Mouse (Mus musculus) lung, embryonic 16.5 days (tissue): ENCODE measurements around the gene Slc7a6. TPM values are rescaled to one million over a fixed set of nuclear protein-coding genes. Genes with fewer than 3 reads are reported as not detected.
A peak's percentile ranks its signal among the peaks of the same experiment; 100 is the strongest.
"Not testable (repeated sequence)": the region's sequence is repeated elsewhere in the genome, so short reads cannot be mapped to it uniquely, and the experiment has no call there.

Experiments
- ATAC-seq: fragments of 200-750 bp; cut with Nextera tagmentation; 2 replicates; pipeline ENCODE4 v1.8.0; 2017; ENCODE audit warnings: low read depth, mild to moderate bottlenecking, moderate library complexity
- H3K27ac ChIP-seq: fragments of 300-500 bp; sonication (generic); 2 replicates; pipeline ENCODE4 v1.5.1; 2014; ENCODE audit warnings: mild to moderate bottlenecking, control low read depth, low read length
- H3K27me3 ChIP-seq: fragments of 300-500 bp; sonication (generic); 2 replicates; pipeline ENCODE4 v1.6.1; 2014; ENCODE audit warnings: low read depth, low read length, mixed read lengths; ENCODE audit not compliant: control insufficient read depth, insufficient read depth
- H3K36me3 ChIP-seq: fragments of 300-500 bp; sonication (generic); 2 replicates; pipeline ENCODE4 v1.6.1; 2014; ENCODE audit warnings: low read length; ENCODE audit not compliant: control insufficient read depth, insufficient read depth
- H3K4me1 ChIP-seq: fragments of 300-500 bp; sonication (generic); replicated peaks from 2 replicates; pipeline ENCODE4 v1.6.1; 2014; ENCODE audit warnings: low read length, mixed read lengths; ENCODE audit not compliant: control insufficient read depth, insufficient read depth
- H3K4me2 ChIP-seq: fragments of 300-500 bp; sonication (generic); 2 replicates; pipeline ENCODE4 v1.6.1; 2014; ENCODE audit warnings: low read depth, low read length, control low read depth
- H3K4me3 ChIP-seq: fragments of 300-500 bp; sonication (generic); 2 replicates; pipeline ENCODE4 v1.5.1; 2014; ENCODE audit warnings: mild to moderate bottlenecking, low read length, control low read depth
- H3K9ac ChIP-seq: fragments of 300-500 bp; sonication (generic); 2 replicates; pipeline ENCODE4 v1.6.1; 2014; ENCODE audit warnings: low read length, control low read depth
- H3K9me3 ChIP-seq: fragments of 300-500 bp; sonication (generic); 2 replicates; pipeline ENCODE4 v1.6.1; 2016; ENCODE audit warnings: low read length; ENCODE audit not compliant: control insufficient read depth
- WGBS: fragments of 180-500 bp; shearing (Covaris S2); extraction: QIAGEN DNeasy Blood & Tissue Kit; methylation state at CpG from one replicate; pipeline ENCODE4 v1.1.7; 2014; 5-methylcytosine and 5-hydroxymethylcytosine counted together
- polyA plus RNA-seq: library from polyadenylated mRNA; unstranded; fragments of >200 nt; fragmentation: Nextera tagmentation; extraction: Ambion mirVana; gene quantifications from 2 replicates; pipeline ENCODE4 v1.2.1, GENCODE M21; 2015

The Slc7a6 gene
- polyA plus RNA-seq, 1 experiment from 2014 or later, result 41.3 TPM

DNA sequence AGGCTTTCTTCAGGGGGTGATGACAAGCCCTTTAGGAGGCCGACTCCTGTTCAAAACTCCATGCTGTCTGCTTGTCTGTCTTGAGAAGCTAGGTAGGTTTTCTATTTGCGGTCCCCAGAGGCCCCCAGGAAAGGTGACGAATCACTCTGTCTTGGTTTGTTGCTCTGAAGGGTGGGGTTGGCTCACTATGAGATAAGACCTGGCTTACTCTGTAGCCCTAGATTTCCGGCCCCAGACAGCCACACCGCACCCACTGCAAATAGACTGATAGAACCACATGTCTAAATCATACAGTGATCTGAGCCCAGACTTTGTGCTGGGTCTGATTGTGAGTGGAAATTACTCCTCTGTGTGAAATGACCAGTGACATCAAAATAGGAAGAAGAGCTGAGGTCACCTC is 23.0 kb downstream of the Slc7a6 start:
- no peak overlapping the region for H3K27ac ChIP-seq
- no peak for ATAC-seq
- 72% methylated on average over 5 of the region's 5 CpGs for WGBS
- no peak overlapping the region for H3K9ac ChIP-seq
- H3K36me3 ChIP-seq, result peaks cover 13% of the 10 kb centered on the region; the same call in 1 of the 2 replicates
- no peak overlapping the region for H3K4me2 ChIP-seq
- no peaks in the 10 kb centered on the region for H3K27me3 ChIP-seq
- no peaks in the 10 kb centered on the region for H3K4me1 ChIP-seq
- no peak overlapping the region for H3K4me3 ChIP-seq
- H3K9me3 ChIP-seq, result no peaks in the 10 kb centered on the region

DNA sequence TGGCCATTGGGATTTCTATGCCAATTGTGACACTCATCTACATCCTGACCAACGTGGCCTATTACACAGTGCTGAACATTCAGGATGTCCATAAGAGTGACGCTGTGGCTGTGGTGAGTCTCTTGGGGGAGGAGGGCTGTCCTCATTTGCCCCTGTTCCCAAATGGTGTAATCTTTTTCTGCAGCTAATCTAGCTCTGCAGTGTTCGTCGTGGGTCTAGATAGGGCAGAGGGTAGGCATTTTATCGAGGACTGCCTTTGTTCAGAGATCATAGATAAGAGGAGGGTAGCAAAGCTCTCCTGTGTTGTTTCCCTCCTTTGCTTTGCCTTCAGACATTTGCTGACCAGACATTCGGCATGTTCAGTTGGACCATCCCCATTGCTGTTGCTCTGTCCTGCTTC is 24.5 kb downstream of the Slc7a6 start:
- H3K4me2 ChIP-seq, result no peak overlapping the region
- peaks cover 16% of the 10 kb centered on the region; the same call in 1 of the 2 replicates for H3K36me3 ChIP-seq
- H3K9ac ChIP-seq, result no peak overlapping the region
- no peaks in the 10 kb centered on the region for H3K9me3 ChIP-seq
- no peak overlapping the region for H3K27ac ChIP-seq
- no peak for ATAC-seq
- no peaks in the 10 kb centered on the region for H3K27me3 ChIP-seq
- no peaks in the 10 kb centered on the region for H3K4me1 ChIP-seq
- H3K4me3 ChIP-seq, result no peak overlapping the region
- WGBS, result 82% methylated on average over 6 of the region's 6 CpGs

DNA sequence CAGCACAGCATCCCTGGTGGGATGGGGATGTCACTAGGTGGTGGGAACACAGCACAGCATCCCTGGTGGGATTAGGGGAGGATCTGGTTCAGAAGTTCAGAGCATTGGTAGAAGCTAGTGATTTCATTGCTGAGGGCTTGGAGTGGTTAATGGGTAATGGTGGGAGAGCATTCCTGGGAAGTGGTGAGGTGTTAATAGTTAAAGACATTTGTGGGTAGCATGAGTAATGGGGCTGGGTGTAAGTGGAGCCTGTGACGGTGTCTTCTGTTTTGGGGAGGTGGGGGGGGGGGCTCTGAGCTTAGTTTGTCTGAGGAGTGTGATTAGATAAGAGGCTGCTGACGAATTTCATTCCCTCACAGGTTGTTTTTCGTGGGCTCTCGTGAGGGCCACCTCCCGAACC is 25.4 kb downstream of the Slc7a6 start:
- no peak overlapping the region for H3K9ac ChIP-seq
- WGBS, result 83% methylated on average over 5 of the region's 5 CpGs
- H3K27me3 ChIP-seq, result no peaks in the 10 kb centered on the region
- H3K36me3 ChIP-seq, result peaks cover 18% of the 10 kb centered on the region; the same call in 1 of the 2 replicates
- no peak for ATAC-seq
- H3K4me1 ChIP-seq, result no peaks in the 10 kb centered on the region
- H3K9me3 ChIP-seq, result no peaks in the 10 kb centered on the region
- H3K27ac ChIP-seq, result no peak overlapping the region
- H3K4me3 ChIP-seq, result no peak overlapping the region
- H3K4me2 ChIP-seq, result no peak overlapping the region

DNA sequence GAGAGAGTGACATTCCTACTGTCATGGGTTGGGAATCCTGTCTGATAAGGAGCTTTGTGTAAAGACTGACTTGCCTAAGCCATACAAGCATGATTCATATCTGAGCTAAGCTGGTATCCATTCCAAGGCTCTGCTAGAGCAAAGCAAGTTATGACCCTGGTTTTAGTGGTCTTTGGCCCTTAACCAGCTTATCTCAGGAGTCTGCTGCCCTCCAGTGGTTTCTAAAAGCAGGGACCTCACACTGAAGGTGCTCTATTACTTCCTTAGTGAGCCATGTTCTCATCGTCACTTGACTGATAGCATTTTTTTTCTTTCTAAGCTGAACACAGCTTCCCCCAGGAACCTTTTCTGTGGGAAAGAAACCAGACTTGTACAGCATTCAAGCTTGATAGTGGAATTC is 30.1 kb downstream of the Slc7a6 start:
- WGBS, result 14% methylated on average over 1 of the region's 1 CpGs
- no peak overlapping the region for H3K9ac ChIP-seq
- H3K4me2 ChIP-seq, result no peak overlapping the region
- no peaks in the 10 kb centered on the region for H3K27me3 ChIP-seq
- H3K27ac ChIP-seq, result no peak overlapping the region
- no peaks in the 10 kb centered on the region for H3K4me1 ChIP-seq
- ATAC-seq, result peak; percentile 64; the same call in 1 of the 2 replicates
- no peaks in the 10 kb centered on the region for H3K9me3 ChIP-seq
- H3K4me3 ChIP-seq, result no peak overlapping the region
- peaks cover 32% of the 10 kb centered on the region for H3K36me3 ChIP-seq

DNA sequence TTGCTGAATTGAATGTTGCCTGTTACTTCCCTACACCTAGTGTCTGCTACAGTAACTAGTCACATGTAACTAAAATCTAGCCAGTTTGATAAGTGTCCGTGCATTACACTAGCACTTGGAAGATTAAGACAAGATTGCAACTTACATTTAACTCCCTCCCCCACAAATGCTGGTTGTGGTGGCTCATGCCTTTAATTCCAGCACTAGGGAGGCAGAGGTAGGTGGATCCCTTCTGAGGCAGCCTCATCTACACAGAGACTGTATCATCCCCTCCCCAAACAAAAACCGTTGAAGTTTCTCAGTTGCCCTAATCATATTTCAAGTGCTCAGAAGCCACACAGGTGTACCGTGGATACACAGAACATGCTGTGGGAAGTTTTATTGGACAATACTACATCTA is 30.9 kb downstream of the Slc7a6 start:
- H3K36me3 ChIP-seq, result peaks cover 38% of the 10 kb centered on the region
- not testable (repeated sequence) for H3K27ac ChIP-seq, H3K4me3 ChIP-seq, H3K9me3 ChIP-seq, H3K9ac ChIP-seq, ATAC-seq, H3K4me2 ChIP-seq, H3K4me1 ChIP-seq, H3K27me3 ChIP-seq
- WGBS, result 73% methylated on average over 3 of the region's 3 CpGs

DNA sequence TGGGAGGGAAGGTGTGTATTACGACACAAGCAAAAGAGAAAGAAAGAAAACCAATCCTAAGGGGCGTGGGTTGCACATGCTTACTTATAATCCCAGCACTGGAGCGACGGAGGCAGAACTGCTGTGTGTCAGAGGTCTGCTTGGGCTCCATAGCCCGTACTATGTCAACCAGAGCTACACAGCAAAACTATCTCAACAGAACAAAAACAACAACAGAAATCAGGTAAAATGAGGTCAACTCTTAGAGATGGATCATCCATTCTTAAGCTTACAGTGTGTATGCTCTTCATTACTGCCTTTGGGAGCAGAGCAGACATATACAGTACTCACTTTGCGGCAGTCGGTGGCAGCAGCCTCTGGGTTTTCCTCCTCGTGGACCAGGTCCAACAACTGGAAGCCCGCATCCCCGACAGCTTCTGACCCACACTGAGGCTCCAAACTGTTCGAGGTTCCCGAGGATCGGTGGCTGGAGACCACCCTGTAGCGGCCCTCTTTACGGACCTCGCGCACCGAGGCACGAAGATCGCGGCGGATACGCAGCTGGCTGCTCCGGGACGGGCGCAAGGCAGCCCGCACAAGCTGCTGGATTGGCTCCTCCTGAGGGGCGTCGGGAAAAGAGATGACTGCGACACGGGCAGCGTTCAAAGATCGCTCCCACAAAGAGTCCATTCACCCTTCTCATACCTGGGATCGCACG is 41.5 kb downstream of the Slc7a6 start:
- peaks cover 9% of the 10 kb centered on the region; the same call in 1 of the 2 replicates for H3K36me3 ChIP-seq
- ATAC-seq, result peak; percentile 50

DNA sequence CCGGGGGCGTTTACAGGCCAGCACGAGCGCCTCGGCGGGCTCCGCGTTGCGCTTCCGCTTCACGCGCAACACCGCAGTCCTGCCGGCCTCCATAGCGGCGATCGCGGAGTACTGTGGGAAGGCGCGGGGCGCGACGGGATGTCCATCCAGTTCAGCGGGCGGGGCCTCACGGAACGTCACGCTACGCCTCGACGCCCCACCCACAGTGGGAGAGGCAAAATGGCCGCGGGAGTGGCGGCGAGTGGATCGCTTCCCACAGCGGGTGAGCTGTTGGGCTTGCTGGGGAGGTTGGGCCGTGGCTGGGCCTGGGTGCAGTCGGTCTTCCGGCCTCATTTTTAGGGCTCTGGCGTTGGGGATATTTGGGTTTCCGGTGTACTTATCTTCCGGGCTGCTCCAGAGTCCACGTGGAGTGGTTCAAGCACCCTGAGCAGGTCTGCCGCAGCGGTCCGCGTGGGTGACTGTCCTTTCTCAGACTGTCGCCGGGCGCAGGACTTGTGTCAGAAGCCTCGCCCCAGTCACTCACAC is 42.2 kb downstream of the Slc7a6 start, which contains the start of the genes Slc7a6os and Prmt7:
Slc7a6os (minus strand) TSS at position 115 of the 525 bp plus-strand sequence.
Prmt7 (plus strand) TSS at position 116 of the 525 bp plus-strand sequence.
- H3K27me3 ChIP-seq, result no peaks in the 10 kb centered on the region
- H3K9me3 ChIP-seq, result no peaks in the 10 kb centered on the region
- peak within 1 kb of the TSS; percentile 76 for H3K4me2 ChIP-seq
- H3K4me3 ChIP-seq, result peak within 1 kb of the TSS; percentile 92
- under 1% methylated on average over 52 of the region's 52 CpGs for WGBS
- H3K4me1 ChIP-seq, result peaks cover 10% of the 10 kb centered on the region
- ATAC-seq, result peak; percentile 100
- peak within 1 kb of the TSS; percentile 93 for H3K9ac ChIP-seq
- peaks cover 7% of the 10 kb centered on the region; the same call in 1 of the 2 replicates for H3K36me3 ChIP-seq
- peak within 1 kb of the TSS; percentile 93 for H3K27ac ChIP-seq

More for the DNA sequence above, 41.5 kb downstream of the Slc7a6 start:
- H3K27ac ChIP-seq, result peak overlapping the region; percentile 93
- H3K4me3 ChIP-seq, result peak overlapping the region; percentile 92
- H3K4me1 ChIP-seq, result peaks cover 10% of the 10 kb centered on the region
- H3K9ac ChIP-seq, result peak overlapping the region; percentile 93
- no peaks in the 10 kb centered on the region for H3K27me3 ChIP-seq
- H3K9me3 ChIP-seq, result no peaks in the 10 kb centered on the region
- WGBS, result under 1% methylated on average over 35 of the region's 35 CpGs
- peak overlapping the region; percentile 76 for H3K4me2 ChIP-seq

DNA sequence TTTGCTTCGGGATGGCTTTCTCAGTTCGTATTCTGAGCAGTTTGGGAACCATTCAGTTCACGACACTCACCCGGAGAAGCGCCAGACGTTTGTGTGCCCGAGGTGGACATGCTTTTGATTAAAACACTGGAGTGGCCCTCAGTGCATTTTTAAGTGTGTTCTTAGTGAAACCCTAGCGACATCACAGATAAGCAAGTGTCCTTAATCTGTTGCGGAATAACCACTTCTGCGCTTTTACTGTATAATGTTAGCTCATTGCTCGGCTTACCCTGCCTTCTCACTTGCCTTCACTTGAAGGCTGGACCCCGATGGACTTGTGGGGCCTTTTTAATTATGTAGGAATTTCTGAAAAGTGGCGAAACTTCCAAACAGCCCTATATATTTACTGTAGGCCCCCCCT is 42.8 kb downstream of the Slc7a6 start:
- ATAC-seq, result no peak

DNA sequence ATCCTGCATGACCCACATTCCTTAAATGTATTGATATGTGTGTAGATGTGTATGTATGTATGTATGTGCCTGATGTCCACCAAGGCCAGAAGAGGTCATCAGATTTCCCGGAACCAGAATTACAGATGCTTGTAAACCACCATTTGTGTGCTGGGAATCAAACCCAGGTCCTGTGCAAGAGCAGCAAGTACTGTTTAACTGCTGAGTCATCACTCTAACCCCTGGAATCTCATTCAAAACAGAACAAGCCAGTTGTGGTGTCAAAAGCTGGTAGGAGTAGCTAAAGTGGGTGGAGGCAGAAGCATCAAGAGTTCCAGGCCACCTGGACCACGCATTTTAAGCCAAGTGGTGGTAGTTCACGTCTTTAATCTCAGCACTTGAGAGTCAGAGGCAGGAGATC is 45.3 kb downstream of the Slc7a6 start:
- peaks cover 2% of the 10 kb centered on the region; the same call in 1 of the 2 replicates for H3K36me3 ChIP-seq
- H3K4me3 ChIP-seq, result no peak overlapping the region
- 81% methylated on average over 3 of the region's 3 CpGs for WGBS
- no peak overlapping the region for H3K4me2 ChIP-seq
- H3K27ac ChIP-seq, result no peak overlapping the region
- ATAC-seq, result no peak
- H3K9me3 ChIP-seq, result no peaks in the 10 kb centered on the region
- no peaks in the 10 kb centered on the region for H3K27me3 ChIP-seq
- no peak overlapping the region for H3K9ac ChIP-seq
- peaks cover 10% of the 10 kb centered on the region for H3K4me1 ChIP-seq

More for the DNA sequence above, 42.8 kb downstream of the Slc7a6 start:
- peak overlapping the region; percentile 93 for H3K27ac ChIP-seq
- H3K36me3 ChIP-seq, result peaks cover 7% of the 10 kb centered on the region; the same call in 1 of the 2 replicates
- no peaks in the 10 kb centered on the region for H3K27me3 ChIP-seq
- H3K4me3 ChIP-seq, result peak overlapping the region; percentile 92
- peaks cover 10% of the 10 kb centered on the region for H3K4me1 ChIP-seq
- H3K9ac ChIP-seq, result peak overlapping the region; percentile 93
- peak overlapping the region; percentile 76 for H3K4me2 ChIP-seq
- 3% methylated on average over 13 of the region's 13 CpGs for WGBS
- H3K9me3 ChIP-seq, result no peaks in the 10 kb centered on the region
